Mouse (Mus musculus): ENCODE results near the gene Plgrkt. TPM values are rescaled to one million over a fixed set of nuclear protein-coding genes. Genes with fewer than 3 reads are reported as not detected.

Plgrkt gene
- total RNA-seq, 2 experiments from 2014 or later = 29.8 to 30.6 TPM

Other genes with a start within 250 kb of the Plgrkt start
- 10 to 100 TPM; 17.8 to 18.0 TPM for gene Jak2, start 115.6 kb downstream of the Plgrkt start, total RNA-seq (2021)
- gene Insl6, start 42.0 kb downstream of the Plgrkt start, total RNA-seq (2021) = under 1 TPM; 0.41 to 0.81 TPM
- under 1 TPM in 1 of 2 experiments, not detected in 1; 0.50 TPM for gene Rln1, start 32.7 kb downstream of the Plgrkt start, total RNA-seq (2021)
- gene Cd274, start 65 bp upstream of the Plgrkt start, total RNA-seq (2021) = under 1 TPM; 0.60 to 0.65 TPM
- not detected for gene Pdcd1lg2, start 43.5 kb upstream of the Plgrkt start, total RNA-seq (2021)
- 10 to 100 TPM; 25.5 to 28.0 TPM for gene Ric1, start 154.9 kb upstream of the Plgrkt start, total RNA-seq (2021)

Measured in heart, postnatal 4 days (tissue).